ENCODE assay signal across 14 mouse cellular contexts in the genomic region with DNA sequence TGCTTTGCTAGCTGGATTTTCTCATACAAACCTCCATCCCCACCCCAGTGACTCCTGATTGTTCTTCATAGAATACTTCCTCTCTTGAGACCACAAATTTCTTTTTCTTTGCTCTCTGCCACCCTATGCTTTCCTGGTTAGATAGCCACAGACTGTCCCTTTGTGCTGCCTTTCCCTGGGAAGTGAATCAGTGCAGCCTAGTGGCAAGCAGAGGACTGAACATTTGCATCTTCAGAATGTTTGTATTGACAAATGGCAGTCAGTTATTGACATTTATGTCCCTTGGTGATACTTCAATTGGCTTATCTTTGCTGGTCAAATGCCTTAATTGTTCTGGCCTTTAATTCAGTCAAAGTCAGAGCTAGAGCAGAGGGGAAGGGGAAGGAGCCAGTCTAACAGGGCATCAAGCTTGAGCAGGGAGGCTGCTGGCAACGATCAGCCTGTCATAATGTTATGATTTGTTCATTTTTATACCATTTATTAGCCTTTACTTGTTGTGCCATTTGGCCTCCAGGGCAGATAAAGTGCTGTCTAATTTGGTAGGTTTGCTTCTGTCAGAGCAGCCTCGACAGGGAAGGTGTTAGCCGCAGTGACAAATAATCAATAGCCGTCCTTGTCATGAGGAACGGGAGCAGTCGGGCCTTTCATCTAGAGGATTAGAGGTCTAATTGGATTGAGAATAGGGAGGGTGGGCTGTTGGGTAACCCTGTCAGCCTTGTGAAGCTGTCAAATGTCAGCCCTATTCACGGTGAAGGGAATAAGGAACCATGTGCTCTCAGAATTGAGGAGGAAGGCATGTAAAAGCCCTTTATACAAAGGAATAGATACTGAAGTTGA. TPM values are rescaled to one million over a fixed set of nuclear protein-coding genes. Genes with fewer than 3 reads are reported as not detected.
DNase-seq lines count a peak whose midpoint lies in the region; ATAC-seq lines count a peak whose summit lies in the region.
"Had no signal": no experiment of that assay in that cellular context is flagged by ENCODE, and none has a peak within 500 bp of the region (broad histone marks: within the 10 kb centered on the region; RNA-seq: fewer than 3 reads in every experiment).

No protein-coding gene starts in this region.

- 5% methylated on average over 7 of the region's 7 CpGs for WGBS in forebrain, embryonic 10.5 days
- 17% methylated on average over 7 of the region's 7 CpGs for WGBS in hindbrain, embryonic 16.5 days

- H3K9me3 ChIP-seq in forebrain, embryonic 10.5 days = no peaks in the 10 kb centered on the region
- H3K9me3 ChIP-seq in hindbrain, embryonic 16.5 days (ENCODE audit: control insufficient read depth, low read length) = no peaks in the 10 kb centered on the region
- H3K9me3 ChIP-seq: liver, embryonic 13.5 days had no signal

- ATAC-seq in hindbrain, embryonic 16.5 days = peak; percentile 75
- ATAC-seq in erythroblast, adult 5-6 weeks (replicated peaks; ENCODE audit: low FRiP score, poor library complexity, severe bottlenecking) = no peak
- ATAC-seq: inflammation-experienced regulatory T-cells, adult 6 months had no signal

- no peak overlapping the region for H3K4me2 ChIP-seq in hindbrain, embryonic 16.5 days (ENCODE audit: low read length)
- H3K4me2 ChIP-seq: liver, embryonic 13.5 days had no signal

- no peak overlapping the region for H3K9ac ChIP-seq in hindbrain, embryonic 16.5 days (ENCODE audit: low read depth, low read length)
- H3K9ac ChIP-seq: liver, embryonic 13.5 days had no signal

- intact Hi-C loops in left cerebral cortex, postnatal 10 days (cut with DNase I) = no loop called here

- H3K4me1 ChIP-seq in forebrain, embryonic 10.5 days = peaks cover 18% of the 10 kb centered on the region
- H3K4me1 ChIP-seq in hindbrain, embryonic 16.5 days (ENCODE audit: control insufficient read depth, insufficient read depth, low read depth, low read length) = no peaks in the 10 kb centered on the region
- H3K4me1 ChIP-seq: liver, embryonic 13.5 days had no signal

- no peak overlapping the region; the same call in 1 of the 2 replicates for H3K4me3 ChIP-seq in forebrain, embryonic 10.5 days
- H3K4me3 ChIP-seq in hindbrain, embryonic 16.5 days (ENCODE audit: low read length) = no peak overlapping the region
- H3K4me3 ChIP-seq: heart, adult 2 months; liver, embryonic 13.5 days had no signal

- H3K27me3 ChIP-seq in forebrain, embryonic 10.5 days (ENCODE audit: poor library complexity, severe bottlenecking) = peaks cover 74% of the 10 kb centered on the region
- no peaks in the 10 kb centered on the region for H3K27me3 ChIP-seq in hindbrain, embryonic 16.5 days (replicated peaks; ENCODE audit: control insufficient read depth, insufficient read depth, low read length)
- H3K27me3 ChIP-seq: liver, embryonic 13.5 days had no signal

- H3K36me3 ChIP-seq in forebrain, embryonic 10.5 days (replicated peaks) = no peaks in the 10 kb centered on the region
- H3K36me3 ChIP-seq in hindbrain, embryonic 16.5 days (ENCODE audit: control insufficient read depth, insufficient read depth, low read length) = no peaks in the 10 kb centered on the region
- H3K36me3 ChIP-seq: liver, embryonic 13.5 days had no signal

- peak; percentile 8 to 18 for DNase-seq in layer of hippocampus, postnatal 10 days (ENCODE audit: low spot score in 2 of 2)
- DNase-seq in layer of hippocampus, postnatal 14 days (ENCODE audit: low spot score in 2 of 2) = no peak
- DNase-seq in forebrain, embryonic 10.5 days (ENCODE audit: extremely low spot score, low spot score) = peak; percentile 44
- DNase-seq in retina, postnatal 1 day = peak; percentile 82
- no peak for DNase-seq in Muller cell, postnatal 12 days (ENCODE audit: inconsistent ontology term)
- DNase-seq in left cerebral cortex, postnatal 10 days (ENCODE audit: extremely low spot score in 1 of 2, low spot score in 2 of 2) = no peak
- DNase-seq: cerebellum, adult 9-11 months; heart, adult 2 months; liver, embryonic 13.5 days; thymus, postnatal 4 days had no signal

- H3K27ac ChIP-seq in forebrain, embryonic 10.5 days = no peak overlapping the region
- no peak overlapping the region for H3K27ac ChIP-seq in hindbrain, embryonic 16.5 days (ENCODE audit: low read depth, low read length)
- H3K27ac ChIP-seq: heart, adult 2 months; liver, embryonic 13.5 days; macrophage had no signal

RNA-seq across cellular contexts. Expression of a gene that starts 55.6 kb away (rescaled TPM):
- total RNA-seq in layer of hippocampus, postnatal 10 days (2021) = 10 to 100 TPM; 10.6 to 11.6 TPM
- total RNA-seq in layer of hippocampus, postnatal 14 days (2021) = 10 to 100 TPM; 11.9 to 12.9 TPM
- polyA plus RNA-seq in forebrain, embryonic 10.5 days (2016; fragmentation: Nextera tagmentation; extraction: Ambion mirVana) = 9.3 and 9.8 TPM in 2 replicates
- polyA plus RNA-seq in hindbrain, embryonic 16.5 days (2015; fragmentation: Nextera tagmentation; extraction: Ambion mirVana) = 6.0 and 7.1 TPM in 2 replicates
- total RNA-seq in erythroblast, adult 5-6 weeks (2015; ENCODE audit: low replicate concordance) = 0.38 and 0.84 TPM in 2 replicates
- total RNA-seq in erythroblast, adult 5-6 weeks (2017; ENCODE audit: low replicate concordance) = 1.4 and 2.0 TPM in 2 replicates
- total RNA-seq in left cerebral cortex, postnatal 10 days (2021) = 1 to 10 TPM; 9.3 to 9.6 TPM

RNA-seq across cellular contexts. Expression of a gene that starts 55.8 kb away (rescaled TPM):
- 10 to 100 TPM; 34.2 to 35.2 TPM for total RNA-seq in layer of hippocampus, postnatal 10 days (2021)
- 10 to 100 TPM; 38.3 to 40.8 TPM for total RNA-seq in layer of hippocampus, postnatal 14 days (2021)
- 59.4 and 59.8 TPM in 2 replicates for polyA plus RNA-seq in forebrain, embryonic 10.5 days (2016; fragmentation: Nextera tagmentation; extraction: Ambion mirVana)
- 64.2 and 64.3 TPM in 2 replicates for polyA plus RNA-seq in hindbrain, embryonic 16.5 days (2015; fragmentation: Nextera tagmentation; extraction: Ambion mirVana)
- 17.7 and 29.5 TPM in 2 replicates for total RNA-seq in erythroblast, adult 5-6 weeks (2015; ENCODE audit: low replicate concordance)
- 19.8 and 28.2 TPM in 2 replicates for total RNA-seq in erythroblast, adult 5-6 weeks (2017; ENCODE audit: low replicate concordance)
- total RNA-seq in left cerebral cortex, postnatal 10 days (2021) = 10 to 100 TPM; 34.9 to 37.0 TPM

Comparison
In these comparisons a context has a peak if more than half of its experiments do, and no peak if none do; other contexts are left out.
1. DNase-seq: peak in layer of hippocampus, postnatal 10 days (2 of 2), forebrain, embryonic 10.5 days (single experiment) and retina, postnatal 1 day (single experiment); none in layer of hippocampus, postnatal 14 days (0 of 2), Muller cell, postnatal 12 days (single experiment) and left cerebral cortex, postnatal 10 days (0 of 2).